Mouse (Mus musculus) embryonic facial prominence, embryonic 13.5 days (tissue): ENCODE results near the gene Gm26558. TPM values are rescaled to one million over a fixed set of nuclear protein-coding genes. Genes with fewer than 3 reads are reported as not detected.

ENCODE experiments used
- ATAC-seq: fragments of 200-750 bp; cut with Nextera tagmentation; 2 replicates; pipeline ENCODE4 v1.8.0; 2017; ENCODE audit warnings: low read depth; ENCODE audit not compliant: insufficient number of reproducible peaks, insufficient read depth, low FRiP score, low TSS enrichment
- H3K27ac ChIP-seq: fragments of 300-500 bp; sonication (generic); 2 replicates; pipeline ENCODE4 v1.5.1; 2015; ENCODE audit warnings: moderate library complexity, mild to moderate bottlenecking, inconsistent platforms
- H3K27me3 ChIP-seq: fragments of 300-500 bp; sonication (generic); 2 replicates; pipeline ENCODE4 v1.6.1; 2015; ENCODE audit warnings: mild to moderate bottlenecking, inconsistent platforms
- H3K36me3 ChIP-seq: fragments of 300-500 bp; sonication (generic); 2 replicates; pipeline ENCODE4 v1.6.1; 2015; ENCODE audit warnings: mild to moderate bottlenecking, inconsistent platforms
- H3K4me1 ChIP-seq: fragments of 300-500 bp; sonication (generic); 2 replicates; pipeline ENCODE4 v1.6.1; 2015; ENCODE audit warnings: inconsistent platforms
- H3K4me2 ChIP-seq: fragments of 300-500 bp; sonication (generic); 2 replicates; pipeline ENCODE4 v1.6.1; 2015; ENCODE audit warnings: moderate library complexity, mild to moderate bottlenecking, inconsistent platforms
- H3K4me3 ChIP-seq: fragments of 300-500 bp; sonication (generic); 2 replicates; pipeline ENCODE4 v1.5.1; 2015; ENCODE audit warnings: mild to moderate bottlenecking, inconsistent platforms
- H3K9ac ChIP-seq: fragments of 300-500 bp; sonication (generic); 2 replicates; pipeline ENCODE4 v1.6.1; 2015; ENCODE audit warnings: mild to moderate bottlenecking, inconsistent platforms
- H3K9me3 ChIP-seq: fragments of 300-500 bp; sonication (generic); 2 replicates; pipeline ENCODE4 v1.6.1; 2016; ENCODE audit warnings: inconsistent platforms
- WGBS: fragments of 180-500 bp; shearing (Covaris S2); methylation state at CpG from one replicate; pipeline ENCODE4 v1.1.7; 2015; ENCODE audit warnings: mixed read lengths; 5-methylcytosine and 5-hydroxymethylcytosine counted together
- polyA plus RNA-seq: library from polyadenylated mRNA; unstranded; fragments of >200 nt; fragmentation: Nextera tagmentation; extraction: Ambion mirVana; gene quantifications from 2 replicates; pipeline ENCODE4 v1.2.1, GENCODE M21; 2015

Gm26558 gene
- polyA plus RNA-seq, 1 experiment from 2014 or later, result 4.5 TPM

- Histone ChIP-seq H3K9ac (no peak overlapping the region), H3K36me3 (no peaks in the 10 kb centered on the region), H3K27me3 (no peaks in the 10 kb centered on the region), H3K4me2 (no peak overlapping the region), H3K27ac (no peak overlapping the region), H3K4me3 (no peak overlapping the region), H3K9me3 (no peaks in the 10 kb centered on the region), H3K4me1 (no peaks in the 10 kb centered on the region)
- ATAC-seq, result no peak
- 39% methylated on average over 4 of the region's 4 CpGs for WGBS
Measured at GRCm38 (mm10) chr2:70647681-70648080, 14.2 kb downstream of the Gm26558 start.

DNA sequence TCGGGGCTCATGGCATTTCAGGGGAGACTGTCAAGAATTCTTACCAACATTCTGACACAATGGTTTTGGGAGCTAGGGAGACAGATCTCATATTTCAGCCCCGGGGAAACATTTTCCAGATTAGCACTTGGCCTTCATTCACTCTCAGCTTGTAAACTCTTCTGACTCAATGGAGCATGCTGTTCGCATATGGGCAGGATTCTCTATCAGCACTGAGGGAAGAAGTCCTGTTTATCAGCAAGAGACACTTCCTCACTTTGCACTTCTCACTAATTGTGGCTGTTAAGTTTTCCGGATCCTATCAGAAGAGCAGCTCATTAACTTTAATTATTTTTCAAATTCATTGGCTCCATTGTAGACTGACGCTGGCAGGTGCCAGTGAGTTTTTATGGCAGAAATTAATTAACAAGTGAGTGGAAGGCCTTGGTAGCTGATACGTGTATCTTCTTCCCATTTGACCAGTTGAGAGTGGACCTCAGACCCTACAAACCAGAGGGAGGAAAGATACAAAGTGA, 16.6 kb downstream of the Gm26558 start:
- no peak for ATAC-seq
- no peaks in the 10 kb centered on the region for H3K36me3 ChIP-seq
- no peaks in the 10 kb centered on the region for H3K27me3 ChIP-seq
- H3K27ac ChIP-seq, result no peak overlapping the region
- no peaks in the 10 kb centered on the region for H3K4me1 ChIP-seq
- H3K4me2 ChIP-seq, result no peak overlapping the region
- 71% methylated on average over 6 of the region's 6 CpGs for WGBS
- no peak overlapping the region for H3K4me3 ChIP-seq
- H3K9ac ChIP-seq, result no peak overlapping the region
- no peaks in the 10 kb centered on the region for H3K9me3 ChIP-seq

DNA sequence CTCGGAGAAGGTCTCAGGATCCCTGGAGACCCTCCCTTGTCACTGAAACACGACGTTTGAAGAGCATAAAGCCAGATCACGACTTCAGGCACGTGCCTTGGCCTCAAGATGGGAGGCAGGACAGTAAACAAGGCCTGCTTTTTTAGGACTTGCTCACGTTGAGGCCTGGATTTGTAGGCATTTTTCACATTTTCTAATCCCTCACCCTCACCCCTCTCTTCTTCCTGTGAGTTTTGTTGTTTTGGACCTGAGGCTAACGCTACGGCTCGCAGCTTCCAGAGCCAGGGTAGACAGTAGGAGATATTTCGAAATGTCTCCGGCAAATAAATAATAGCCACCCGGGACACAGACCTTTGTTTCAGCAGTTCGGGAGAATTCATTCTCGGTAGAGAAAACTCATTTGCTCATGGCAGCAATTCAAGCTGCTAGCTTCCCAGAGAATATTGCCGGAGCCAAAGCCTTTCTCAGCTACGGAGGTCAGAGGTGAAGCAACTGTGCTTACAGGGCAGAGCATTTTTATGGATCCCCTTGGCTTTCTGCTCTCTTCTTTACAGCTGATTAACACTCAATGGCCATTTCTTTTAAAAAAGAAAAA, 18.8 kb downstream of the Gm26558 start:
- no peak for ATAC-seq
- H3K4me3 ChIP-seq, result no peak overlapping the region
- H3K9ac ChIP-seq, result no peak overlapping the region
- H3K4me2 ChIP-seq, result no peak overlapping the region
- no peaks in the 10 kb centered on the region for H3K27me3 ChIP-seq
- 70% methylated on average over 16 of the region's 16 CpGs for WGBS
- H3K9me3 ChIP-seq, result no peaks in the 10 kb centered on the region
- H3K4me1 ChIP-seq, result no peaks in the 10 kb centered on the region
- no peak overlapping the region for H3K27ac ChIP-seq
- H3K36me3 ChIP-seq, result no peaks in the 10 kb centered on the region

DNA sequence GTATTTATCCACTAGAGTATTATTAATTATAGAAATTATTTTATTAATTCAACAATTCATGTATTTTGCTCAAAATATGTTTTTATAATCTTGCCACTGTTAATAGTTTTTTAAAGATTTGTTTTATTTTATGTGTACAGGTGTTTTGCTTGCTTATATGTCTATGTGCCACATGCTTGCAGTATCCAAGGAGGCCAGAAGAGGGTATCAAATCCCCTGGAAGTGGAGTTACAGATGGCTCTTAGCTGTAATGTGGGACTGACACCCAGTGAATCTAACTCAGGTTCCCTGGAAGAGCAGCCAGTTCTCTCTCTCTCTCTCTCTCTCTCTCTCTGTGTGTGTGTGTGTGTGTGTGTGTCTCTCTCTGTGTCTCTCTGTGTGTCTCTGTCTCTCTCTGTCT, 20.9 kb downstream of the Gm26558 start:
- no peaks in the 10 kb centered on the region for H3K4me1 ChIP-seq
- H3K36me3 ChIP-seq, result no peaks in the 10 kb centered on the region
- no peak overlapping the region for H3K9ac ChIP-seq
- no peak overlapping the region for H3K4me3 ChIP-seq
- no peaks in the 10 kb centered on the region for H3K27me3 ChIP-seq
- no peaks in the 10 kb centered on the region for H3K9me3 ChIP-seq
- no peak for ATAC-seq
- H3K4me2 ChIP-seq, result no peak overlapping the region
- no peak overlapping the region for H3K27ac ChIP-seq

GRCm38 (mm10) chr2:70634028-70634690, 27.7 kb downstream of the Gm26558 start:
- Histone ChIP-seq H3K4me2 (no peak overlapping the region), H3K4me3 (no peak overlapping the region), H3K9ac (no peak overlapping the region), H3K9me3 (no peaks in the 10 kb centered on the region), H3K27me3 (no peaks in the 10 kb centered on the region), H3K4me1 (peaks cover 13% of the 10 kb centered on the region), H3K36me3 (no peaks in the 10 kb centered on the region), H3K27ac (no peak overlapping the region)
- ATAC-seq, result no peak
- whole genome bisulfite sequencing, result 88% methylated on average over 5 of the region's 5 CpGs

DNA sequence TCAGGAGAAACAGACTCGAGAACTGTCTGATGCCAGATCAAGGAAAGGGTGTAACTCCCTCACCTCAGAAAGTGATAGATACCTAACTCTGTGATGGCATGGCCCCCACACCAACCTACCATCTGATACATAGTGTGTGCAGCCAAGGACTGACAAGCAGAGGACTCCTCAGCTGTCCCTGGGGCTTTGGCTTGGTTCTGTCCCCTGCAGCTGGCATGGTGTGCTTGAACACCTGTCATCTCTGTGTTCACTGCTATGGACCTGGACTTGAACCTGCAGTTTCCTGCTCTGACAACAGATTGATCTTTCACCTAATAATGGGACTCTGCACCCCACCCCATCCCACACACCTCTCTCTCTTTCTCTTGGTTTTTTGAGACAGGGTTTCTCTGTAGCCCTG, 29.5 kb downstream of the Gm26558 start:
- H3K36me3 ChIP-seq, result no peaks in the 10 kb centered on the region

GRCm38 (mm10) chr2:70631321-70631720, 30.6 kb downstream of the Gm26558 start:
- no peak overlapping the region for H3K9ac ChIP-seq
- WGBS, result 83% methylated on average over 1 of the region's 1 CpGs
- H3K4me2 ChIP-seq, result no peak overlapping the region
- no peaks in the 10 kb centered on the region for H3K27me3 ChIP-seq
- H3K36me3 ChIP-seq, result no peaks in the 10 kb centered on the region
- H3K4me3 ChIP-seq, result no peak overlapping the region
- H3K9me3 ChIP-seq, result peaks cover 5% of the 10 kb centered on the region; the same call in 1 of the 2 replicates
- H3K4me1 ChIP-seq, result peaks cover 18% of the 10 kb centered on the region
- H3K27ac ChIP-seq, result no peak overlapping the region
- ATAC-seq, result no peak

More for the DNA sequence above, 29.5 kb downstream of the Gm26558 start:
- H3K9me3 ChIP-seq, result peaks cover 2% of the 10 kb centered on the region; the same call in 1 of the 2 replicates
- H3K27me3 ChIP-seq, result no peaks in the 10 kb centered on the region
- no peak overlapping the region for H3K27ac ChIP-seq
- no peak for ATAC-seq
- 76% methylated on average over 1 of the region's 1 CpGs for WGBS
- H3K4me1 ChIP-seq, result peaks cover 18% of the 10 kb centered on the region
- H3K4me3 ChIP-seq, result no peak overlapping the region
- no peak overlapping the region for H3K4me2 ChIP-seq
- H3K9ac ChIP-seq, result no peak overlapping the region

DNA sequence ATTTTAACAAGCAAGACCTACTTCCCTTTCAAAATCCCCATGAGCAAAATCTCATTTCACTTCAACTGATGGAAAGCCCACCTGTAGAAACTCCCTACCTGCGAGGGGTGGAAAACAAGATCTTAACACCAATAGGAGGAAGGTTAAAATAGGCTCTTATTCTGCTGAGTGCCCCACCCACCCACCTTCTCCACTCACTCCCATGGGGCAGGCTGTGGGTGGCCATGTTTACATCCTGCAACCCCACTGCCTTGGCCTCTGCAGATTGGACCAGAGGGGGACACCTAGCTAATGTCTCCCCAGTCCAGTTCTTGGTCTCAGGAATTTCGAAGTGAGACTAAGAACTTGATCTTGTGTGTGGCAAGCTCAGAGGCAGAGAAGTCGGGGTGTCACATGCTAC, 32.0 kb downstream of the Gm26558 start:
- ATAC-seq, result no peak

DNA sequence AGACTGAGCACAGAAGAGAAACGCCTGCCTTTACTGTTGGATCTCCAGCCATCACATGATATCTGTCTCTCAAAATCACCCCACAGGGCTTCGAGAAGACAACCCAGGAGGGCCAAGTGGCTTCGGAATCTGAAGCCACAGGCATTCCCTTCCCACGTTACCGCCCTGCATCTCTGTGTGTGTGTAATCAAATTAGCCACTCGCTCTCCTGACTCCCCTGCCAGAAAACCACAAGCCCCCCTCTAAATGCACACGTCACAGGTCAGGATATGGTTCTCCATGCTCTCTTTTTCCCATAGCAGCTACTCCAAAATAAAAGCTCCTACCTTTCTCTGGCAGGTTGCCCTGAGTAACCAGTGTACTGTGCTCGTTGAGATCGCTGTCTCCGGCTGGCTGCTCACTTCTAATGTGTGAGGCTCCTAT, 32.6 kb downstream of the Gm26558 start:
- Histone ChIP-seq H3K4me1 (peaks cover 18% of the 10 kb centered on the region), H3K36me3 (no peaks in the 10 kb centered on the region), H3K9ac (peak overlapping the region; percentile 53; the same call in 1 of the 2 replicates), H3K9me3 (peaks cover 5% of the 10 kb centered on the region; the same call in 1 of the 2 replicates), H3K4me2 (peak overlapping the region; percentile 56), H3K27me3 (no peaks in the 10 kb centered on the region), H3K4me3 (peak overlapping the region; percentile 30), H3K27ac (peak overlapping the region; percentile 86)
- ATAC-seq, result peak; percentile 89
- 6% methylated on average over 10 of the region's 10 CpGs for WGBS

More for the DNA sequence above, 32.0 kb downstream of the Gm26558 start:
- Histone ChIP-seq H3K9me3 (peaks cover 5% of the 10 kb centered on the region; the same call in 1 of the 2 replicates), H3K9ac (no peak overlapping the region), H3K4me3 (0 out of 2 replicates have a peak overlapping the region, but pooled peaks have one; percentile 30), H3K36me3 (no peaks in the 10 kb centered on the region), H3K4me1 (peaks cover 18% of the 10 kb centered on the region), H3K27me3 (no peaks in the 10 kb centered on the region), H3K27ac (peak overlapping the region; percentile 45; the same call in 1 of the 2 replicates), H3K4me2 (peak overlapping the region; percentile 56)
- WGBS, result 56% methylated on average over 3 of the region's 3 CpGs

- no peaks in the 10 kb centered on the region for H3K27me3 ChIP-seq
- H3K36me3 ChIP-seq, result no peaks in the 10 kb centered on the region
- no peak for ATAC-seq
- H3K9ac ChIP-seq, result no peak overlapping the region
- H3K4me3 ChIP-seq, result no peak overlapping the region
- H3K27ac ChIP-seq, result no peak overlapping the region
- no peak overlapping the region for H3K4me2 ChIP-seq
- peaks cover 5% of the 10 kb centered on the region; the same call in 1 of the 2 replicates for H3K9me3 ChIP-seq
- WGBS, result 86% methylated on average over 12 of the region's 12 CpGs
- peaks cover 18% of the 10 kb centered on the region for H3K4me1 ChIP-seq
Measured at GRCm38 (mm10) chr2:70628397-70628796, 33.5 kb downstream of the Gm26558 start.

DNA sequence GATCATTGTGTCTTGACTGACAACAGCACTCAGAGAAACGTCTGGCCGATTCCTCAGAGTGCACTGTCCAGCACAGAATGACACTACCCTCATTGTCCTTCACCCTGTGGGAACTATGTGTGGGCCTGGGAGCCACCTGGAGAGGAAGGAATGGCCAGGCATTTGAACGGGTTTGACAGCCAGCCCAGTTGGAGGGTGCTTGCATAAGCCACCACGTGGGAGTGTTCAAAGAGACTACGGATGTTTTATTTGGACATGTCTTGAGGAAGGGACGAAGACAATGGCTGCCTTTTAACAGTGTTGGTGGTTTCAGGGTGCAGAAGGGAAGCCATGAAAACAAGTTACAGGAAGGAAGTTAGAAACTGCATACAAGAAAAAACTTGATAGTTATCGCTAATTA, 36.1 kb downstream of the Gm26558 start:
- 59% methylated on average over 7 of the region's 7 CpGs for WGBS
- Histone ChIP-seq H3K27ac (no peak overlapping the region), H3K36me3 (no peaks in the 10 kb centered on the region), H3K27me3 (0 out of 2 replicates have a peak, but pooled peaks cover 4% of the 10 kb centered on the region), H3K4me2 (no peak overlapping the region), H3K9me3 (peaks cover 5% of the 10 kb centered on the region; the same call in 1 of the 2 replicates), H3K4me3 (no peak overlapping the region), H3K4me1 (peaks cover 18% of the 10 kb centered on the region), H3K9ac (no peak overlapping the region)
- no peak for ATAC-seq

DNA sequence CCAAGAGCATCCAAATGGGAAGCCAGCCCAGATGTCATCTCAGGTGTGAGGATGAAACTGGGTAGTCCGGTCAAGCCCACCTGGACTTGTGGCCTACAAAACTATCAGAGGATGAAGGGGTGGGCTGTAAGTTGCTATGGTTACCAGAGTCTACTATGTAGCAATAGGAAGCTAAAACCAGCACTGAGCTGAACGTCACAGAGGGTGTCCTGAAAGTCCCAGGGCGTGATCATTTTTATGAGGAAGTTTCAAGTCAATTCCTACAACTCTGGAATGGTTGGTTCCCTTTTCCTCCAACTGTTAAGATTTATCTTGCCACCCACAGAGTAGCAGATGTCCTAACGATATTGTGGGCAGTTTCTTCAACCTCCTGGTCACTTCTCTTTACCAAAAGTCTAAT, 39.7 kb downstream of the Gm26558 start:
- Histone ChIP-seq H3K4me1 (peaks cover 3% of the 10 kb centered on the region; the same call in 1 of the 2 replicates), H3K27ac (no peak overlapping the region), H3K4me3 (no peak overlapping the region), H3K27me3 (0 out of 2 replicates have a peak, but pooled peaks cover 4% of the 10 kb centered on the region), H3K9me3 (peaks cover 1% of the 10 kb centered on the region; the same call in 1 of the 2 replicates), H3K4me2 (no peak overlapping the region), H3K36me3 (no peaks in the 10 kb centered on the region), H3K9ac (no peak overlapping the region)
- WGBS, result 81% methylated on average over 4 of the region's 4 CpGs
- no peak for ATAC-seq
